Mouse (Mus musculus): ENCODE measurements around the gene Gm9887.
A peak's percentile ranks its signal among the peaks of the same experiment; 100 is the strongest.
"Not testable (repeated sequence)": the region's sequence is repeated elsewhere in the genome, so short reads cannot be mapped to it uniquely, and the experiment has no call there.

The Gm9887 gene

GRCm38 (mm10) chr12:69385542-69386280 is 13.5 kb upstream of the Gm9887 start:
- peak; percentile 8 for DNase-seq

GRCm38 (mm10) chr12:69384606-69385005 is 12.3 kb upstream of the Gm9887 start:
- DNase-seq: peak; percentile 55

- no peak for DNase-seq
These were observed 10.6 kb upstream of the Gm9887 start for GRCm38 (mm10) chr12:69382880-69383279.

GRCm38 (mm10) chr12:69378558-69379454 is 6.5 kb upstream of the Gm9887 start:
- peak; percentile 80 for DNase-seq

GRCm38 (mm10) chr12:69377636-69378035 is 5.4 kb upstream of the Gm9887 start:
- DNase-seq: peak; percentile 69

GRCm38 (mm10) chr12:69377188-69377587 is 4.9 kb upstream of the Gm9887 start:
- DNase-seq: no peak

GRCm38 (mm10) chr12:69376132-69376531 is 3.9 kb upstream of the Gm9887 start:
- peak; percentile 45 for DNase-seq

GRCm38 (mm10) chr12:69373850-69374766 is 1.9 kb upstream of the Gm9887 start:
- peak; percentile 79 for DNase-seq

- peak; percentile 96 for DNase-seq
These were observed 573 bp upstream of the Gm9887 start for GRCm38 (mm10) chr12:69372731-69373331.

- no peak for DNase-seq
These were observed 821 bp downstream of the Gm9887 start for GRCm38 (mm10) chr12:69371421-69371853.

GRCm38 (mm10) chr12:69370936-69371335 is 1.3 kb downstream of the Gm9887 start:
- peak; percentile 75 for DNase-seq

GRCm38 (mm10) chr12:69367557-69367956 is 4.7 kb downstream of the Gm9887 start:
- DNase-seq: peak; percentile 56

GRCm38 (mm10) chr12:69366424-69366823 is 5.8 kb downstream of the Gm9887 start:
- DNase-seq: no peak

- peak; percentile 42 for DNase-seq
These were observed 6.5 kb downstream of the Gm9887 start for GRCm38 (mm10) chr12:69365757-69366156.

GRCm38 (mm10) chr12:69363899-69364762 is 8.1 kb downstream of the Gm9887 start:
- DNase-seq: peak; percentile 99

GRCm38 (mm10) chr12:69363110-69363509 is 9.1 kb downstream of the Gm9887 start:
- not testable (repeated sequence) for DNase-seq

GRCm38 (mm10) chr12:69362388-69362787 is 9.9 kb downstream of the Gm9887 start:
- DNase-seq: peak; percentile 74

- no peak for DNase-seq
These were observed 10.3 kb downstream of the Gm9887 start for GRCm38 (mm10) chr12:69361919-69362318.

GRCm38 (mm10) chr12:69360997-69361899 is 11.0 kb downstream of the Gm9887 start:
- peak; percentile 100 for DNase-seq

GRCm38 (mm10) chr12:69360655-69360996 is 11.6 kb downstream of the Gm9887 start:
- peak; percentile 96 for DNase-seq

All from heart, adult 11 months (tissue).